ENCODE assay signal across 8 mouse cellular contexts in genomic region chr9:70257289-70258101, GRCm38 (mm10). TPM values are rescaled to one million over a fixed set of nuclear protein-coding genes. Genes with fewer than 3 reads are reported as not detected.
DNase-seq lines count a peak whose midpoint lies in the region; ATAC-seq and TF ChIP-seq lines count a peak whose summit lies in the region.

No protein-coding gene starts in this region.

- 34% methylated on average over 13 of the region's 13 CpGs for WGBS in embryonic facial prominence, embryonic 13.5 days
- WGBS in limb, embryonic 15.5 days, result 38% methylated on average over 13 of the region's 13 CpGs
- 38% methylated on average over 13 of the region's 13 CpGs for WGBS in thymus, adult 2 months

- H3K27ac ChIP-seq in ES-Bruce4 (ENCODE audit: insufficient read depth, low read length), result peak overlapping the region; percentile 59
- H3K27ac ChIP-seq in embryonic facial prominence, embryonic 13.5 days, result no peak overlapping the region
- H3K27ac ChIP-seq in limb, embryonic 15.5 days, result no peak overlapping the region
- H3K27ac ChIP-seq in thymus, adult 2 months (ENCODE audit: control insufficient read depth, insufficient read depth, low read length), result no peak overlapping the region; the same call in 1 of the 2 replicates

- H3K36me3 ChIP-seq in ES-Bruce4 (ENCODE audit: control insufficient read depth, insufficient read depth, low read length, poor library complexity, severe bottlenecking), result no peaks in the 10 kb centered on the region
- H3K36me3 ChIP-seq in embryonic facial prominence, embryonic 13.5 days, result no peaks in the 10 kb centered on the region
- 0 out of 2 replicates have a peak, but pooled peaks cover 6% of the 10 kb centered on the region for H3K36me3 ChIP-seq in limb, embryonic 15.5 days
- H3K36me3 ChIP-seq in thymus, adult 2 months (ENCODE audit: control insufficient read depth, insufficient read depth, low read length), result no peaks in the 10 kb centered on the region

- no peak overlapping the region for H3K4me3 ChIP-seq in ES-Bruce4 (ENCODE audit: low read depth, low read length)
- no peak overlapping the region for H3K4me3 ChIP-seq in embryonic facial prominence, embryonic 13.5 days
- H3K4me3 ChIP-seq in limb, embryonic 15.5 days, result no peak overlapping the region
- no peak overlapping the region for H3K4me3 ChIP-seq in thymus, adult 2 months (ENCODE audit: control insufficient read depth, insufficient read depth, low read length)

- peaks cover 24% of the 10 kb centered on the region for H3K4me1 ChIP-seq in ES-Bruce4 (ENCODE audit: control insufficient read depth, insufficient read depth, low read length)
- peaks cover 38% of the 10 kb centered on the region for H3K4me1 ChIP-seq in embryonic facial prominence, embryonic 13.5 days
- H3K4me1 ChIP-seq in limb, embryonic 15.5 days, result peaks cover 40% of the 10 kb centered on the region
- peaks cover 5% of the 10 kb centered on the region for H3K4me1 ChIP-seq in thymus, adult 2 months (replicated peaks; ENCODE audit: control insufficient read depth, insufficient read depth, low read length)

- peak; percentile 81 for DNase-seq in 416B (ENCODE audit: low read depth)
- DNase-seq in thymus, adult 2 months, result peak; percentile 27
- DNase-seq in cerebellum, adult 9-11 months, result no peak
- no peak for DNase-seq in cerebellum, postnatal 25 days
- no peak for DNase-seq in left cerebral cortex, adult 11 months (ENCODE audit: low spot score)

- H3K4me2 ChIP-seq in embryonic facial prominence, embryonic 13.5 days, result peak overlapping the region; percentile 42
- 0 out of 2 replicates have a peak overlapping the region, but pooled peaks have one; percentile 3 for H3K4me2 ChIP-seq in limb, embryonic 15.5 days

- peak; percentile 82 for TF ChIP-seq EP300 in ES-Bruce4 (IDR thresholded peaks at IDR 0.05; ENCODE audit: insufficient read depth, low read depth, low read length)

- H3K9me3 ChIP-seq in ES-Bruce4 (replicated peaks; ENCODE audit: control insufficient read depth, insufficient read depth, low read length, poor library complexity, severe bottlenecking), result no peaks in the 10 kb centered on the region
- H3K9me3 ChIP-seq in embryonic facial prominence, embryonic 13.5 days, result no peaks in the 10 kb centered on the region
- H3K9me3 ChIP-seq in limb, embryonic 15.5 days, result no peaks in the 10 kb centered on the region

- no peak for ATAC-seq in embryonic facial prominence, embryonic 13.5 days (ENCODE audit: insufficient number of reproducible peaks, insufficient read depth, low FRiP score, low TSS enrichment, low read depth)
- no peak for ATAC-seq in limb, embryonic 15.5 days (ENCODE audit: insufficient number of reproducible peaks, low FRiP score, low TSS enrichment, low read depth)

- no peaks in the 10 kb centered on the region for H3K27me3 ChIP-seq in ES-Bruce4 (ENCODE audit: control insufficient read depth, insufficient read depth, low read length, poor library complexity, severe bottlenecking)
- H3K27me3 ChIP-seq in embryonic facial prominence, embryonic 13.5 days, result no peaks in the 10 kb centered on the region
- no peaks in the 10 kb centered on the region for H3K27me3 ChIP-seq in limb, embryonic 15.5 days
- no peaks in the 10 kb centered on the region for H3K27me3 ChIP-seq in thymus, adult 2 months (ENCODE audit: control insufficient read depth, insufficient read depth, low read length)

- H3K9ac ChIP-seq in ES-Bruce4 (ENCODE audit: low read depth, poor library complexity, severe bottlenecking), result no peak overlapping the region
- no peak overlapping the region for H3K9ac ChIP-seq in embryonic facial prominence, embryonic 13.5 days
- H3K9ac ChIP-seq in limb, embryonic 15.5 days, result no peak overlapping the region

- no peak for TF ChIP-seq POLR2A in ES-Bruce4 (IDR thresholded peaks at IDR 0.05; ENCODE audit: insufficient read depth, low read length)
- no peak for TF ChIP-seq POLR2A in thymus, adult 2 months (IDR thresholded peaks at IDR 0.05; ENCODE audit: control insufficient read depth, extremely low read depth, insufficient read depth, low read length, poor library complexity)

- TF ChIP-seq CTCF in ES-Bruce4 (IDR thresholded peaks at IDR 0.05; ENCODE audit: low read depth, low read length), result no peak
- TF ChIP-seq CTCF in thymus, adult 2 months (IDR thresholded peaks at IDR 0.05; ENCODE audit: borderline replicate concordance, control insufficient read depth, extremely low read depth, insufficient read depth, low read length, poor library complexity), result no peak

RNA-seq across cellular contexts. Expression of gene Myo1e, which starts 50.3 kb away (rescaled TPM):
- 51.6 and 54.2 TPM in 2 replicates for polyA plus RNA-seq in ES-Bruce4 (2011; ENCODE audit: insufficient read depth, insufficient read length, low read depth, missing spikeins)
- 23.2 and 24.5 TPM in 2 replicates for polyA plus RNA-seq in embryonic facial prominence, embryonic 13.5 days (2015; fragmentation: Nextera tagmentation; extraction: Ambion mirVana)
- polyA plus RNA-seq in limb, embryonic 15.5 days (2015; fragmentation: Nextera tagmentation; extraction: Ambion mirVana), result 27.5 and 28.5 TPM in 2 replicates
- polyA plus RNA-seq in thymus, adult 2 months (2012; rRNA removed), result 3.6 and 3.7 TPM in 2 replicates

Comparison
In these comparisons a context has a peak if more than half of its experiments do, and no peak if none do; other contexts are left out.
1. DNase-seq: peak in 416B (single experiment) and thymus, adult 2 months (single experiment); none in cerebellum, adult 9-11 months (single experiment), cerebellum, postnatal 25 days (0 of 2) and left cerebral cortex, adult 11 months (single experiment).